10 mouse cellular contexts compared by ENCODE assay signal in genomic region chr5:139024351-139025105, GRCm38 (mm10). TPM values are rescaled to one million over a fixed set of nuclear protein-coding genes. Genes with fewer than 3 reads are reported as not detected.
DNase-seq lines count a peak whose midpoint lies in the region; ATAC-seq and TF ChIP-seq lines count a peak whose summit lies in the region.
"Had no signal": no experiment of that assay in that cellular context is flagged by ENCODE, and none has a peak within 500 bp of the region (broad histone marks: within the 10 kb centered on the region; RNA-seq: fewer than 3 reads in every experiment).

No protein-coding gene starts in this region.

- WGBS in liver, embryonic 15.5 days (ENCODE audit: insufficient replicate concordance), result 28% methylated on average over 12 of the region's 12 CpGs
- WGBS in forebrain, postnatal 0 days, result 79% methylated on average over 12 of the region's 12 CpGs

- ATAC-seq in liver, embryonic 15.5 days (ENCODE audit: insufficient read depth), result no peak
- ATAC-seq in forebrain, postnatal 0 days, result no peak
- ATAC-seq: forebrain, embryonic 14.5 days had no signal

- TF ChIP-seq CTCF in CH12.LX (conservative IDR thresholded peaks at IDR 0.05 in 1 of 2, IDR thresholded peaks at IDR 0.05 in 1 of 2; ENCODE audit: low read depth in 2 of 2, low read length in 2 of 2), result no peak
- no peak for TF ChIP-seq CTCF in forebrain, postnatal 0 days (IDR thresholded peaks at IDR 0.05; ENCODE audit: low read depth)

- no peaks in the 10 kb centered on the region for H3K79me2 ChIP-seq in CH12.LX (replicated peaks; ENCODE audit: control insufficient read depth, extremely low read depth, insufficient read depth, poor library complexity, severe bottlenecking)

- in situ Hi-C loops in CH12.LX (cut with MboI; ENCODE audit: low pct_ligation_motif_present, low pct_unique_long_range_greater_than_20kb, low sequenced_read_pairs), result no loop called here

- no peaks in the 10 kb centered on the region for H3K9me3 ChIP-seq in CH12.LX (replicated peaks; ENCODE audit: low read length)
- H3K9me3 ChIP-seq in liver, embryonic 15.5 days (replicated peaks), result no peaks in the 10 kb centered on the region
- no peaks in the 10 kb centered on the region for H3K9me3 ChIP-seq in forebrain, postnatal 0 days (ENCODE audit: low read length)
- H3K9me3 ChIP-seq: kidney, embryonic 15.5 days; limb, embryonic 15.5 days had no signal

- peak; percentile 26 for DNase-seq in kidney, postnatal 10 days
- DNase-seq in kidney, adult 11 months, result no peak
- DNase-seq in CH12.LX (ENCODE audit: extremely low read depth), result peak; percentile 9
- DNase-seq in cerebellum, adult 18-20 months, result peak; percentile 60 to 72
- no peak for DNase-seq in thymus, postnatal 36 days
- DNase-seq in forebrain, postnatal 0 days, result no peak

- H3K4me2 ChIP-seq in CH12.LX (ENCODE audit: insufficient read depth, low read depth, poor library complexity, severe bottlenecking), result no peak overlapping the region
- H3K4me2 ChIP-seq in liver, embryonic 15.5 days, result no peak overlapping the region; the same call in 1 of the 2 replicates
- no peak overlapping the region for H3K4me2 ChIP-seq in forebrain, postnatal 0 days (ENCODE audit: low read depth)
- H3K4me2 ChIP-seq: kidney, embryonic 15.5 days; limb, embryonic 15.5 days had no signal

- dilution Hi-C loops in CH12.LX (cut with MboI; ENCODE audit: extremely low pct_ligation_motif_present, extremely low pct_unique_long_range_greater_than_20kb, low sequenced_read_pairs), result no loop called here

- H3K9ac ChIP-seq in CH12.LX (ENCODE audit: insufficient read depth, low read depth), result no peak overlapping the region
- no peak overlapping the region for H3K9ac ChIP-seq in liver, embryonic 15.5 days
- no peak overlapping the region for H3K9ac ChIP-seq in forebrain, postnatal 0 days
- H3K9ac ChIP-seq: kidney, embryonic 15.5 days; limb, embryonic 15.5 days had no signal

- no peak for TF ChIP-seq EP300 in CH12.LX (IDR thresholded peaks at IDR 0.05; ENCODE audit: low read length)

- no peak for TF ChIP-seq POLR2A in CH12.LX (IDR thresholded peaks at IDR 0.05; ENCODE audit: low read depth, low read length)

- no peaks in the 10 kb centered on the region for H3K27me3 ChIP-seq in CH12.LX (replicated peaks)
- H3K27me3 ChIP-seq in liver, embryonic 15.5 days, result no peaks in the 10 kb centered on the region
- H3K27me3 ChIP-seq in forebrain, postnatal 0 days (ENCODE audit: insufficient read depth, low read length), result no peaks in the 10 kb centered on the region
- H3K27me3 ChIP-seq: kidney, embryonic 15.5 days; limb, embryonic 15.5 days had no signal

- no peak for TF ChIP-seq RAD21 in CH12.LX (IDR thresholded peaks at IDR 0.05; ENCODE audit: low read depth, low read length)

- peaks cover 0 to 16% of the 10 kb centered on the region in 2 experiments; a peak in 2 of 4 replicates for H3K4me1 ChIP-seq in CH12.LX (ENCODE audit: control insufficient read depth in 1 of 2, insufficient read depth in 2 of 2)
- peaks cover 2% of the 10 kb centered on the region; the same call in 1 of the 2 replicates for H3K4me1 ChIP-seq in liver, embryonic 15.5 days (replicated peaks)
- H3K4me1 ChIP-seq in forebrain, postnatal 0 days (ENCODE audit: insufficient read depth), result no peaks in the 10 kb centered on the region

- no peak overlapping the region for H3K27ac ChIP-seq in CH12.LX (ENCODE audit: insufficient read depth, low read depth)
- 0 out of 2 replicates have a peak overlapping the region, but pooled peaks have one; percentile 24 for H3K27ac ChIP-seq in liver, embryonic 15.5 days (replicated peaks)
- no peak overlapping the region for H3K27ac ChIP-seq in forebrain, postnatal 0 days (ENCODE audit: low read depth, low read length)
- H3K27ac ChIP-seq: kidney, embryonic 15.5 days; limb, embryonic 15.5 days had no signal

- H3K4me3 ChIP-seq in CH12.LX (replicated peaks in 1 of 3; ENCODE audit: low read depth in 2 of 3, low read length in 2 of 3, poor library complexity in 1 of 3), result no peak overlapping the region
- no peak overlapping the region for H3K4me3 ChIP-seq in liver, embryonic 15.5 days (replicated peaks)
- no peak overlapping the region for H3K4me3 ChIP-seq in forebrain, postnatal 0 days (ENCODE audit: low read depth, low read length)
- H3K4me3 ChIP-seq: kidney, embryonic 15.5 days; limb, embryonic 15.5 days had no signal

- no peaks in the 10 kb centered on the region for H3K36me3 ChIP-seq in CH12.LX (replicated peaks in 1 of 2; ENCODE audit: control insufficient read depth in 1 of 2, insufficient read depth in 1 of 2, low read length in 1 of 2)
- H3K36me3 ChIP-seq in liver, embryonic 15.5 days (replicated peaks), result no peaks in the 10 kb centered on the region
- peaks cover 6% of the 10 kb centered on the region; the same call in 1 of the 2 replicates for H3K36me3 ChIP-seq in forebrain, postnatal 0 days (ENCODE audit: insufficient read depth)
- H3K36me3 ChIP-seq: kidney, embryonic 15.5 days had no signal

TF ChIP-seq in CH12.LX, 34 proteins besides CTCF, POLR2A, EP300 and RAD21:
- TF ChIP-seq MAFK (IDR thresholded peaks at IDR 0.05; ENCODE audit: insufficient replicate concordance, low read length) (no peak), MEF2A (IDR thresholded peaks at IDR 0.05; ENCODE audit: borderline replicate concordance, low read depth, low read length) (no peak), NELFE (IDR thresholded peaks at IDR 0.05; ENCODE audit: low read depth, low read length) (no peak), SIN3A (IDR thresholded peaks at IDR 0.05; ENCODE audit: low read length) (no peak), ZKSCAN1 (IDR thresholded peaks at IDR 0.05; ENCODE audit: borderline replicate concordance, low read depth, low read length) (no peak)

RNA-seq across cellular contexts. Expression of gene Pdgfa, which starts 27.4 kb away (rescaled TPM):
- 20.3 and 26.5 TPM in 2 replicates for total RNA-seq in CH12.LX (2012; rRNA removed)
- total RNA-seq in CH12.LX (2014; rRNA removed), result 24.4 and 30.7 TPM in 2 replicates
- 22.2 and 27.5 TPM in 2 replicates for polyA plus RNA-seq in CH12.LX (2012; ENCODE audit: insufficient read length, low read depth)
- 1.6 and 3.0 TPM in 2 replicates for polyA plus RNA-seq in liver, embryonic 15.5 days (2015; fragmentation: Nextera tagmentation; extraction: Ambion mirVana)
- total RNA-seq in forebrain, postnatal 0 days (2014; rRNA removed), result 57.8 and 63.4 TPM in 2 replicates
- 43.3 and 47.8 TPM in 2 replicates for polyA plus RNA-seq in forebrain, postnatal 0 days (2015; fragmentation: Nextera tagmentation; extraction: Ambion mirVana)

Comparison
In these comparisons a context has a peak if more than half of its experiments do, and no peak if none do; other contexts are left out.
1. DNase-seq: peak in kidney, postnatal 10 days (single experiment), CH12.LX (single experiment) and cerebellum, adult 18-20 months (2 of 2); none in kidney, adult 11 months (single experiment), thymus, postnatal 36 days (0 of 2) and forebrain, postnatal 0 days (single experiment).